Mouse (Mus musculus): ENCODE data around the gene Kansl1l. TPM values are rescaled to one million over a fixed set of nuclear protein-coding genes. Genes with fewer than 3 reads are reported as not detected.

Kansl1l gene
- polyA plus RNA-seq, 1 experiment from 2014 or later, result 6.5 TPM

DNA sequence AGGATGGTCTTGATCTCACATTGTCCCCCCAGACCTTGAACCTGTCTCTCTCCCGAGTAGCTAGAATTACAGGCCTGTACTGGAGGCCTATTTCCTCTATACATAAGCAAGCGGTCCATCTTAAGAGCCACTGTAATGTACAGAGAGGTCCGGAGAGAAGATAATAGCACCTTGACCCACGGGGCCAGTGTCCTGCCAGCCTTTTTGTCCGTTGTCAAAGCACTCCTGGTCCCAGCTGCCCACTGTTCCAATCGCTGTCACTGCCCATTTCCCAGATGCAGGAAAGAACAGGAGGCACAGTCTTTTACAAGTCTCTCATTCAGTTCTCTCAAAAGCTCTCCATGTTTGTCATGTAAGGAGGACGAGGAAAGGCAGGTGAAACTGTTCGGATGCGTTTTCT, 4.6 kb upstream of the Kansl1l start:
- no peak overlapping the region for H3K4me2 ChIP-seq (replicated peaks; ENCODE audit: low read depth)
- 80% methylated on average over 9 of the region's 9 CpGs for WGBS
- ATAC-seq (ENCODE audit: low FRiP score, low TSS enrichment) (no peak), DNase-seq (ENCODE audit: low spot score) (no peak)
- 0 out of 2 replicates have a peak, but pooled peaks cover 2% of the 10 kb centered on the region for H3K36me3 ChIP-seq (ENCODE audit: control insufficient read depth, insufficient read depth, low read length)
- H3K27ac ChIP-seq (replicated peaks), result no peak overlapping the region
- no peaks in the 10 kb centered on the region for H3K4me1 ChIP-seq (replicated peaks; ENCODE audit: control insufficient read depth, insufficient read depth)
- no peaks in the 10 kb centered on the region for H3K27me3 ChIP-seq (ENCODE audit: control insufficient read depth, insufficient read depth, low read length)
- H3K9ac ChIP-seq (ENCODE audit: low read length), result no peak overlapping the region
- H3K9me3 ChIP-seq (ENCODE audit: control insufficient read depth, low read length), result no peaks in the 10 kb centered on the region
- H3K4me3 ChIP-seq (ENCODE audit: low read depth, low read length), result no peak overlapping the region
- TF ChIP-seq CTCF (IDR thresholded peaks at IDR 0.05; ENCODE audit: low read depth) (no peak), EP300 (optimal IDR thresholded peaks at IDR 0.05) (no peak)

DNA sequence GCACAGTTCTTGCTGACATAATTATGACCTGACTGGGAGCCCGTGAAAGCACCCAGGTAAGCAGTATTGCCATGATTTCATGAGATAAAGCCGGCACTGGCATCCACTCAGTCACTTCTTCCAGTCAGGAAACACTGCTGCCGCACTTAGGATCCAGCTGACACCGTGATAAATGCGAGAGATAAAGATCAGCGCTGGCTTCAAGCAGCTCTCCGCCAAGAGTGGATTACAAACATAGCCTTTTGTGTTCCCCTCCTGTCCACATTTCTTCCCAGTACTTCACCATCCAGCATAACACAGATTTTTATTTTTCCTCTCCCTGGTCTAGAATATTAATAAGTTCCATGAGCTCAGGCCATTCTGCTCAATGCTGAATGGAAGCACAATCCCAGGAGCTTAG, 2.9 kb upstream of the Kansl1l start:
- Histone ChIP-seq H3K9ac (ENCODE audit: low read length) (no peak overlapping the region), H3K4me2 (replicated peaks; ENCODE audit: low read depth) (no peak overlapping the region), H3K27me3 (ENCODE audit: control insufficient read depth, insufficient read depth, low read length) (no peaks in the 10 kb centered on the region), H3K4me3 (ENCODE audit: low read depth, low read length) (no peak overlapping the region), H3K36me3 (ENCODE audit: control insufficient read depth, insufficient read depth, low read length) (no peaks in the 10 kb centered on the region), H3K9me3 (ENCODE audit: control insufficient read depth, low read length) (no peaks in the 10 kb centered on the region), H3K27ac (replicated peaks) (no peak overlapping the region), H3K4me1 (replicated peaks; ENCODE audit: control insufficient read depth, insufficient read depth) (no peaks in the 10 kb centered on the region)
- no peak for ATAC-seq (ENCODE audit: low FRiP score, low TSS enrichment)
- TF ChIP-seq EP300 (optimal IDR thresholded peaks at IDR 0.05) (no peak), CTCF (IDR thresholded peaks at IDR 0.05; ENCODE audit: low read depth) (no peak)
- DNase-seq (ENCODE audit: low spot score), result no peak
- WGBS, result 21% methylated on average over 7 of the region's 7 CpGs

DNA sequence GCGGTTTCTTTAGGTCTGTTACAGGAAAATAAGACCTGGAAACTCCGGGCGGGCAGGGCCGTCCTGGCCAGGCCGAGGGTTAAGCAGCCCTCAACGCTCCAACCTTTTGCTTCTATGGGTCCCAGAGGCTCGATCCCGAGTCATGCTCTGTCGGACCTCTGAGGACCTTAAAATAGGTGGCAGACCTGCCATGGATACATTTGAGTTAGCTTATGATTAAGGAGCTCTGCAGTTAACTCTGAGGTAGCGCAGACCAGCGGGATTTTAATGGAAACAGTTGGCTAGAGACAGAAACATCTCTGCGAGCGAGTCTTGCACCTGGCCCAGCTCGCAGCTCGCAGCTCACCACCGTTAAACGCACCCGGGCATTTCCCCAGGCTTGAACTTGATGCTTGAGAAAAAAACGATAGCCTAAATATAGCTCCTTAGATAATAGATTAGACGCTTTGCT, 528 bp upstream of the Kansl1l start:
- H3K4me2 ChIP-seq (replicated peaks; ENCODE audit: low read depth), result peak overlapping the region; percentile 86
- H3K4me1 ChIP-seq (replicated peaks; ENCODE audit: control insufficient read depth, insufficient read depth), result no peaks in the 10 kb centered on the region
- peak overlapping the region; percentile 98 for H3K27ac ChIP-seq (replicated peaks)
- peak overlapping the region; percentile 74 for H3K9ac ChIP-seq (ENCODE audit: low read length)
- H3K4me3 ChIP-seq (ENCODE audit: low read depth, low read length), result peak overlapping the region; percentile 84
- DNase-seq (ENCODE audit: low spot score), result no peak
- no peaks in the 10 kb centered on the region for H3K27me3 ChIP-seq (ENCODE audit: control insufficient read depth, insufficient read depth, low read length)
- no peaks in the 10 kb centered on the region for H3K36me3 ChIP-seq (ENCODE audit: control insufficient read depth, insufficient read depth, low read length)
- TF ChIP-seq EP300 (optimal IDR thresholded peaks at IDR 0.05) (no peak), CTCF (IDR thresholded peaks at IDR 0.05; ENCODE audit: low read depth) (no peak)
- under 1% methylated on average over 20 of the region's 20 CpGs for WGBS
- H3K9me3 ChIP-seq (ENCODE audit: control insufficient read depth, low read length), result no peaks in the 10 kb centered on the region
- ATAC-seq (ENCODE audit: low FRiP score, low TSS enrichment), result peak; percentile 28; the same call in 1 of the 2 replicates

DNA sequence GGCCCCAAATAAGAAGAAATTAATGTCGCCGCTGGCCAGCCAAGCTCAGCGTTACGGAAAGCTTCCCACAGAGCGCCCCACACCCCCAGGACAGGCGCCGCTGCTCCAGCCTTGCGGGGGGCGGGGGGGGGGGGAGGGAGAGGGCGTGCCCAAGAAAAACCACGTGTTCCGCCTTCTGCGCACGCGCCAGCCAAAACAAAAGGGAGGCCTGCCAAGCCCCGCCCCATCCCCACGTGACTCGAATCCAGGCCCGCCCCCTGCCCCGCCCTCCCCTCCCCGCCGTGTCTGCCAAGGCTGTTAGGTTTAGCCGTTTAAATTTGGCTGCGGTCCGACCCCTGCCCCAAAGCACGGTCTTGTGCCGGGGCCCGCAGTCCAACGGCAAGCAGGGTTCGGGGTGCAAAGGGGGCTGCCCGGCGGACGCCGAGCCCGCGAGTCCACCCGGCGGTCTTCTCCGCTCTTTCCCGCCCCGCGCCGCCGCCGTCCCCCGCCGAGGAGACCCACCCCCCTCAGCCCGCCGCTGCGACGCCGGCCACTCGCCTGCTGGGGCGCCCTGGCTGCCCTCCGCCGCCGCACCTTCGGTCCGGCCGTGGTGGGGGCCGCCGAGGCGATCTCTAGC, 417 bp downstream of the Kansl1l start:
- DNase-seq (ENCODE audit: low spot score) (peak; percentile 97), ATAC-seq (ENCODE audit: low FRiP score, low TSS enrichment) (peak; percentile 84)
- WGBS, result 2% methylated on average over 39 of the region's 63 CpGs
- H3K4me2 ChIP-seq (replicated peaks; ENCODE audit: low read depth), result peak overlapping the region; percentile 86
- peak overlapping the region; percentile 90 for H3K9ac ChIP-seq (ENCODE audit: low read length)
- no peaks in the 10 kb centered on the region for H3K27me3 ChIP-seq (ENCODE audit: control insufficient read depth, insufficient read depth, low read length)
- H3K27ac ChIP-seq (replicated peaks), result peak overlapping the region; percentile 98
- no peaks in the 10 kb centered on the region for H3K9me3 ChIP-seq (ENCODE audit: control insufficient read depth, low read length)
- TF ChIP-seq CTCF (IDR thresholded peaks at IDR 0.05; ENCODE audit: low read depth) (0 out of 2 replicates have a peak, but pooled peaks have one; percentile 19), EP300 (optimal IDR thresholded peaks at IDR 0.05) (no peak)
- H3K36me3 ChIP-seq (ENCODE audit: control insufficient read depth, insufficient read depth, low read length), result no peaks in the 10 kb centered on the region
- H3K4me1 ChIP-seq (replicated peaks; ENCODE audit: control insufficient read depth, insufficient read depth), result no peaks in the 10 kb centered on the region
- H3K4me3 ChIP-seq (ENCODE audit: low read depth, low read length), result peak overlapping the region; percentile 84

DNA sequence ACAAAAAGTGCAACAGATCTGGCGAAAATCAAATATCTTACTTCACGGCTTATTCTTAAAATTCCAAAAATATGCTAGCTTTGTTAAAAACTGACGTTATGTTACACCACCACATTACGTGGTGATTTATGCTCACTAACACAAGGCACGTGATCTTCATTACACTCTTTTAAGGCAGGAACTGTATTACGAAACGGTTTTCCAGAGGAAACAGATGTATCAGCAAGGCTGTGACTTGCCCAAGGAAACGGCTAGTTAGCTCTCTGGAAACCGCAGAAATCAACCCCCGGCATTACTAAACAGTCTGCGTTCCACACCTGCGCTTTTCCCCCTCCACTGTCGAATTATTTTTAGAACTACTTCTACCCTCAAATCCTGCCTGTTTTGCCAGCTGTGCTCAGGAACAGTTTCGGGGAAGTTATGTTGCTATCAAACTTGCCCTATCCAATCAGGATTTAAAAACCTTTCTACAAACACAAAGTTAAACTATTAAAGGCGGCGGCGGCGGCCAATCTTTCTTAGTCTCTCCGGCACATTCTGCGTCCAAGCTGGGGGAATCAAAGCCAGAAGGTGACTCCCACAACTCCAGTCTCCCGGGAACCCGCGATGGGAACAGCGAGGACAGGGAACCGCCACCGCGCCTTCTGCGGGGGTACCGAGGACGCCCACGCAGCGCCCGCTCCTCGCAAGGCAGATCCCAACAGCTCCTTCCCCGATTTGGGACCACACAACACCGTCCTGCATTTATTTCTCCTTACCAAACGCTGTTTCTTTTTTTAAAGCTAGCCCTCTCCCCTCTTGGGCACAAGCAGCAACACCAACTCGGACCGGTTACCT, 1.2 kb downstream of the Kansl1l start:
- WGBS, result under 1% methylated on average over 39 of the region's 39 CpGs
- Histone ChIP-seq H3K4me3 (ENCODE audit: low read depth, low read length) (peak overlapping the region; percentile 84), H3K9ac (ENCODE audit: low read length) (peak overlapping the region; percentile 80), H3K4me2 (replicated peaks; ENCODE audit: low read depth) (peak overlapping the region; percentile 86), H3K36me3 (ENCODE audit: control insufficient read depth, insufficient read depth, low read length) (no peaks in the 10 kb centered on the region), H3K27me3 (ENCODE audit: control insufficient read depth, insufficient read depth, low read length) (no peaks in the 10 kb centered on the region), H3K27ac (replicated peaks) (peak overlapping the region; percentile 97), H3K4me1 (replicated peaks; ENCODE audit: control insufficient read depth, insufficient read depth) (no peaks in the 10 kb centered on the region), H3K9me3 (ENCODE audit: control insufficient read depth, low read length) (no peaks in the 10 kb centered on the region)
- DNase-seq (ENCODE audit: low spot score), result peak; percentile 67
- ATAC-seq (ENCODE audit: low FRiP score, low TSS enrichment), result peak; percentile 48
- TF ChIP-seq EP300 (optimal IDR thresholded peaks at IDR 0.05) (no peak), CTCF (IDR thresholded peaks at IDR 0.05; ENCODE audit: low read depth) (no peak)
